Mouse (Mus musculus): ENCODE measurements around the gene Gm9745. TPM values are rescaled to one million over a fixed set of nuclear protein-coding genes. Genes with fewer than 3 reads are reported as not detected.
"Not testable (repeated sequence)": the region's sequence is repeated elsewhere in the genome, so short reads cannot be mapped to it uniquely, and the experiment has no call there.

Gm9745 gene
- polyA plus RNA-seq, 1 experiment from 2014 or later: 3.8 TPM

DNA sequence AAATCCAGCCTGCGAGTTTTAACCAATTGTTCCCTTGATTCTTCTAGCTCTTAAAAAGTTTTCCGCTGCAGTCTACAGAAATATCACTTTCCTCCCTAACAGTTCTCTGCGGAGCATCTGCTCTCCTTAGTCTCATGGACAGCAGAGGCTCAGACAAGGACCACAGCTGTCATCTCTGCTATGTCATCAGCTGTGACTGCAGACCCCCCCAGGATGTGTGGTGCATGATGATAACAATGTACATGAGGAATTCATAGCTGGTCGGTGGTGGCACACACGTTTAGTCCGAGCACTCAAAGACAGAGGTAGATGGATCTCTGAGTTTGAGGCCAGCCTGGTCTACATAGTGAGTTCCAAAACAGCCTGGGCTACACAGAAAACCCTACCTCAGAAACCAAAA lies 11.5 kb upstream of the Gm9745 start:
- not testable (repeated sequence) for H3K4me3 ChIP-seq (replicated peaks); H3K27ac ChIP-seq (replicated peaks); H3K27me3 ChIP-seq; H3K4me2 ChIP-seq (replicated peaks); H3K9me3 ChIP-seq (replicated peaks); H3K4me1 ChIP-seq; H3K9ac ChIP-seq; ATAC-seq (ENCODE audit: insufficient number of reproducible peaks, low FRiP score, low TSS enrichment, low read depth); H3K36me3 ChIP-seq
- WGBS: 76% methylated on average over 5 of the region's 6 CpGs

DNA sequence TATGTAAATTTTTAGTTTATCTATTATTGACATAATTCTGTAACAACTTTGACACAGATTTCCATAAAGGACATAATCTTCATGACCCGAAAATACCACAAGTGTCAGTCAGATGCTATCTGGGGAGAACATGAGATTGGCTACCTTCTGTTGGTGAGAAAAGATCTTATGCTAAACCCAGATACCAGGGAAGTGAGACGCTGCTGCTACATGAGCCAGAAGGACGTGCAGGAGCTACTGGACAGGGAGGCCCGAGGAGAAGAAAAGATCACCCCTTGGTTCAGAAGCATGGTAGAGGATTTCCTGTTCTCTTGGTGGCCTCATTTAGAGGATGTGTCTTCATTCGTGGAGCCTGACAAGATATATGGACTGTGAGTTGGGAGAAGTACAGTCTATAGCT lies 11.0 kb upstream of the Gm9745 start:
- not testable (repeated sequence) for H3K27ac ChIP-seq (replicated peaks); H3K36me3 ChIP-seq; H3K9ac ChIP-seq; H3K4me2 ChIP-seq (replicated peaks); H3K4me1 ChIP-seq; H3K4me3 ChIP-seq (replicated peaks); H3K9me3 ChIP-seq (replicated peaks); H3K27me3 ChIP-seq; ATAC-seq (ENCODE audit: insufficient number of reproducible peaks, low FRiP score, low TSS enrichment, low read depth)
- WGBS: 38% methylated on average over 1 of the region's 5 CpGs

DNA sequence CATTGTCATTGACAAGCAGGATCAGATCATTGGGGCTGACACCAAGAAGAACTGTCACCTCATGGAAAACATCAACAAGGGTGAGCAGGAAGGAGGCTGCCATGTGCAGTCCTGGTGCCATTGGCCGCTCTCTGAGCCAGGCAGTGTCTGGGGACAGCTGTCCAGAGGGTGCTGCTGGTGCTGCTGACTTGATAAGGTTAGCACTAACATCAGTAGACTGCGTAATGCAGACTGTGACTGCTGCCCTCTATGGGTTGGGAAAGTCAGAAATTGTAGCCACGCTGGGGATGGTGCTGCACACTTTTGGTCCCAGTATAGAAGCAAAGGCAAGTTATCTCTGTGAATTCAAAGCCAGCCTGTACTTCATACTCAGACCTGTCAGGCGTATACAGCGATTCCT lies 8.8 kb upstream of the Gm9745 start:
- H3K4me1 ChIP-seq; H3K9me3 ChIP-seq (replicated peaks); H3K27ac ChIP-seq (replicated peaks); H3K9ac ChIP-seq; H3K4me2 ChIP-seq (replicated peaks); H3K27me3 ChIP-seq; H3K36me3 ChIP-seq; ATAC-seq (ENCODE audit: insufficient number of reproducible peaks, low FRiP score, low TSS enrichment, low read depth); H3K4me3 ChIP-seq (replicated peaks): not testable (repeated sequence)
- no CpG with 5 or more reads among the region's 5 CpGs for WGBS

DNA sequence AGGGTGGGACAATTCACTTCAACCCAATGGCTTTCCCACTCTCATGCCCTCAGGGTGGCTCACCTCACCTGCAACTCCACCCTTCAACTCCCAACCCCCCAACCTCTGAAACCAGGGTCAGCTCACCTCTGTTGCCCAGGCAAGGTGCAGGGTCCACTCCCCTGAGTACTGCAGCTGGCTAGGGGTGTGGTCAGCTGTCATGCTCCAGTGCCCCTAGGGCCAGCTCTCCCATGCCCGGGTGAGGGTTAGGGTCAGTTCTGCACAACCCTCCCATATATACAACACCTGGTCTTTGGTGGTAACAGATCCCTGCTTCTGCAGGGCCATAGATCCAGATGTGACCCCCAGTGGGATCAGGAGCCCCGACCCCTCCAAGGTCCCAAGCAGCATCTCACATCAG lies 7.1 kb upstream of the Gm9745 start:
- H3K4me2 ChIP-seq (replicated peaks); ATAC-seq (ENCODE audit: insufficient number of reproducible peaks, low FRiP score, low TSS enrichment, low read depth); H3K36me3 ChIP-seq; H3K9ac ChIP-seq; H3K4me1 ChIP-seq; H3K4me3 ChIP-seq (replicated peaks); H3K27ac ChIP-seq (replicated peaks); H3K27me3 ChIP-seq; H3K9me3 ChIP-seq (replicated peaks): not testable (repeated sequence)
- 73% methylated on average over 2 of the region's 2 CpGs for WGBS

DNA sequence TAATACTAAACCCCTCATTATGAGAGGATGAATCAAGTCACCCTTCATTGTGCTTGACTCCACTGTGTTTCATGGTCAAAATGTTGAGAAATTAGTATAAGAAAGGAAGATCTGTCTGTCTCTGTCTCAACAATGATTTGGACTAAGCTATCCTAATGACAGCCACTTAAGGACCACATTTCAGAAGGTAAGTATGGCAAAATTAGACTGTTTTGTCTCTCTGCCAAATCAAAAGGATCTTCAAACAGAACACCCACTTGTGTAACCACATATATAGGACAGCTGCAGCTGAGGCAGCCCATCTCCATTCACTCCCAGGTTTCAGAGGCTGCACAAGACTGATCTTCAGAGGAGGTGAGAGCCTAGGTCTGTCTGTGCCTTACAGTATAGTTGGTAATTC lies 4.5 kb upstream of the Gm9745 start, which contains the start of gene Idi2:
TSS of gene Idi2 (plus strand) at position 301 of the 400 bp plus-strand sequence.
- H3K9ac ChIP-seq; H3K9me3 ChIP-seq (replicated peaks); ATAC-seq (ENCODE audit: insufficient number of reproducible peaks, low FRiP score, low TSS enrichment, low read depth); H3K27me3 ChIP-seq; H3K36me3 ChIP-seq; H3K4me1 ChIP-seq; H3K27ac ChIP-seq (replicated peaks); H3K4me2 ChIP-seq (replicated peaks); H3K4me3 ChIP-seq (replicated peaks): not testable (repeated sequence)

DNA sequence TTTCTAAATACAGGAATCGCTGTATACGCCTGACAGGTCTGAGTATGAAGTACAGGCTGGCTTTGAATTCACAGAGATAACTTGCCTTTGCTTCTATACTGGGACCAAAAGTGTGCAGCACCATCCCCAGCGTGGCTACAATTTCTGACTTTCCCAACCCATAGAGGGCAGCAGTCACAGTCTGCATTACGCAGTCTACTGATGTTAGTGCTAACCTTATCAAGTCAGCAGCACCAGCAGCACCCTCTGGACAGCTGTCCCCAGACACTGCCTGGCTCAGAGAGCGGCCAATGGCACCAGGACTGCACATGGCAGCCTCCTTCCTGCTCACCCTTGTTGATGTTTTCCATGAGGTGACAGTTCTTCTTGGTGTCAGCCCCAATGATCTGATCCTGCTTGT lies 4.2 kb downstream of the Gm9745 start:
- H3K27me3 ChIP-seq; H3K9me3 ChIP-seq (replicated peaks); H3K36me3 ChIP-seq; H3K4me2 ChIP-seq (replicated peaks); H3K4me3 ChIP-seq (replicated peaks); ATAC-seq (ENCODE audit: insufficient number of reproducible peaks, low FRiP score, low TSS enrichment, low read depth); H3K27ac ChIP-seq (replicated peaks); H3K4me1 ChIP-seq; H3K9ac ChIP-seq: not testable (repeated sequence)
- no CpG with 5 or more reads among the region's 5 CpGs for WGBS

DNA sequence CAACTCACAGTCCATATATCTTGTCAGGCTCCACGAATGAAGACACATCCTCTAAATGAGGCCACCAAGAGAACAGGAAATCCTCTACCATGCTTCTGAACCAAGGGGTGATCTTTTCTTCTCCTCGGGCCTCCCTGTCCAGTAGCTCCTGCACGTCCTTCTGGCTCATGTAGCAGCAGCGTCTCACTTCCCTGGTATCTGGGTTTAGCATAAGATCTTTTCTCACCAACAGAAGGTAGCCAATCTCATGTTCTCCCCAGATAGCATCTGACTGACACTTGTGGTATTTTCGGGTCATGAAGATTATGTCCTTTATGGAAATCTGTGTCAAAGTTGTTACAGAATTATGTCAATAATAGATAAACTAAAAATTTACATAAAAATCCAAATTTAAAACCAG lies 6.3 kb downstream of the Gm9745 start:
- ATAC-seq (ENCODE audit: insufficient number of reproducible peaks, low FRiP score, low TSS enrichment, low read depth); H3K27me3 ChIP-seq; H3K4me1 ChIP-seq; H3K27ac ChIP-seq (replicated peaks); H3K4me3 ChIP-seq (replicated peaks); H3K9me3 ChIP-seq (replicated peaks); H3K9ac ChIP-seq; H3K4me2 ChIP-seq (replicated peaks); H3K36me3 ChIP-seq: not testable (repeated sequence)
- WGBS: 57% methylated on average over 1 of the region's 5 CpGs

DNA sequence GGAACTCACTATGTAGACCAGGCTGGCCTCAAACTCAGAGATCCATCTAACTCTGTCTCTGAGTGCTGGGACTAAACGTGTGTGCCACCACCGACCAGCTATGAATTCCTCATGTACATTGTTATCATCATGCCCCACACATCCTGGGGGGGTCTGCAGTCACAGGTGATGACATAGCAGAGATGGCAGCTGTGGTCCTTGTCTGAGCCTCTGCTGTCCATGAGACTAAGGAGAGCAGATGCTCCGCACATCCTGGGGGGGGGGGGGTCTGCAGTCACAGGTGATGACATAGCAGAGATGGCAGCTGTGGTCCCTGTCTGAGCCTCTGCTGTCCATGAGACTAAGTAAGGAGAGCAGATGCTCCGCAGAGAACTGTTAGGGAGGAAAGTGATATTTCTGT lies 6.9 kb downstream of the Gm9745 start:
- H3K27ac ChIP-seq (replicated peaks); H3K9ac ChIP-seq; H3K4me2 ChIP-seq (replicated peaks); H3K9me3 ChIP-seq (replicated peaks); H3K4me3 ChIP-seq (replicated peaks); ATAC-seq (ENCODE audit: insufficient number of reproducible peaks, low FRiP score, low TSS enrichment, low read depth); H3K36me3 ChIP-seq; H3K4me1 ChIP-seq; H3K27me3 ChIP-seq: not testable (repeated sequence)
- WGBS: 72% methylated on average over 4 of the region's 4 CpGs

DNA sequence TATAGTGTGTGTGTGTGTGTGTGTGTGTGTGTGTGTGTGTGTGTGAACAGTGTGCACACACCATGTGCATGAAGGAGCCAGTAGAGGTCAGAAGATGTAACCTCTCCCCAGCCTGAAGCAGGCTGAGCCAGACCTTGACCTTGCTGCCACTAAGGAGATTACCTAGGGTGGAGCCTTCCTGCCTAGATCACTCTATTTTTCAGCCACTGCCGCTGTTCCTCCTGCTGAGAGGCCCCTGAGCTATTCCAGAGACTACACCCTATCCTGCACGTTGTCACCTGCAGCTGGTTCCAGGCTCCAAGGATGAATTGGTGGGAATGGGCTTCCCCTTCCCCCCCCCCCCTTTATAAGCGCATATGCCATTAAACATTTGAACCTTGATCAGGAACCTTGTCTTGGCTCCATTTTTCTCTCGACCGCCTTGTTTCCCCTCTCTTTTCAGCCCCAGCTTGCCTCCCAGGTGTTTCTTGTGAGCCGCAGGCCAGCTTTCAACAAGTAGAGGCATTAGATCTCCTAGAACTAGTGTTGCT lies 10.4 kb downstream of the Gm9745 start:
- H3K4me3 ChIP-seq (replicated peaks); H3K9me3 ChIP-seq (replicated peaks); H3K36me3 ChIP-seq; ATAC-seq (ENCODE audit: insufficient number of reproducible peaks, low FRiP score, low TSS enrichment, low read depth); H3K9ac ChIP-seq; H3K4me1 ChIP-seq; H3K27ac ChIP-seq (replicated peaks); H3K27me3 ChIP-seq; H3K4me2 ChIP-seq (replicated peaks): not testable (repeated sequence)
- WGBS: 73% methylated on average over 6 of the region's 6 CpGs

DNA sequence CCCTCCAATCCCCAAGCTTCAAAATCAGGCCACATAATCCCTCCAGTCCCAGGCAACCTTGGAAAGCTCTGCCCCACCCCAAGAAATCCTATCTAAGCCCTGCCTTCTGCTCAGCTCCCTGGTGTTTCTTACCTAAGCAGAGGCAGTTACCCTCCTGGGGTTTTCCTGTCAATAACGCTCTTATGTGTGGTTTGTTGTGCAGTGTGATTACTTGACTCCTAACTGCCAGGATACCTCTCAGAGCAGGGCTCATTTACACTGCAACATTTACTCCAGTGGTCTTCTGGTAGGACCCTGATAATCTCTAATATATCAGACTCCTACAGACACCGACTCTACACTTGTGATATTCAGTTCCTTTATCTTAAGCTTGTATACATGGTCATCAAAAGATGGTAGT lies 14.5 kb downstream of the Gm9745 start:
- Histone ChIP-seq H3K27me3 (no peaks in the 10 kb centered on the region), H3K27ac (replicated peaks) (no peak overlapping the region), H3K4me3 (replicated peaks) (no peak overlapping the region), H3K9me3 (replicated peaks) (no peaks in the 10 kb centered on the region), H3K4me1 (no peaks in the 10 kb centered on the region), H3K9ac (no peak overlapping the region), H3K4me2 (replicated peaks) (no peak overlapping the region), H3K36me3 (no peaks in the 10 kb centered on the region)
- 57% methylated on average over 2 of the region's 2 CpGs for WGBS
- ATAC-seq (ENCODE audit: insufficient number of reproducible peaks, low FRiP score, low TSS enrichment, low read depth): no peak

DNA sequence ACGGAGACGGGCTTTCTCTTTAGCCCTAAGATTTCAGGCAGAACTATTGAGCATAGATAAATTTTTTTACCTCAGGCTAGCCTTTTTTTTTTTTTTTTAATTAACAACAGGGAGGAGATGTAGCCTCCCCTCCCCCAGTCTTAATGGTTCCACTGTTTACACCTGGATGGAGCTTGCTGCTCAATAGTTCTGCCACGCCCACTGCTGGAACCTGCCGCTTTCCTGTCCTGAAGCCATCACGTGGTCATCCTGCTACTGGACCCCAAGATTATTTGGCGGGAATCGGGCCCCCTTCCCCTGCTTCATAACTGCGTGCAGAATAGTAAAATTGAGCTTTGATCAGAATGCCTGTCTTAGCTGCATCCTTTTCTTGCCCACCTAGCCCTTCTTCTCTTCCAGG lies 34.1 kb downstream of the Gm9745 start:
- WGBS: 89% methylated on average over 8 of the region's 8 CpGs
- not testable (repeated sequence) for H3K4me3 ChIP-seq (replicated peaks); ATAC-seq (ENCODE audit: insufficient number of reproducible peaks, low FRiP score, low TSS enrichment, low read depth)

DNA sequence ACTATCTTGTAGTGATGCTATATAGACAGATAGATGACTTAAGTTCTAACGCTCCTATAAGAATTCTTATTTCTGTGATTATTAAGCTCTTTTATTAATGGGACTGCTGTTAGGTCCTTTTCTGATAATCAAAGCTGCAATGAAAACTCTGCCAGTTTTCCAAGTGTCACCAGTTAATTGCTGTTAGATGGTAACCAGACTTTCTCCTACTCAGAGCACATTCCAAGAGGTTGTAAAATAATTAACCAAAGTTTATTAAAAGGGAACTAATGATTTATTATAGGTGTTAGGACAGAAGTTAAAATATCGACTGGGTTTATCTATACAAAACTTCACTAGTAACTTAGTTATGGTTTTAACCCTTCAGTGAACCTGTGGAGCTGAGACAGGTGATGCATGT lies 42.0 kb downstream of the Gm9745 start:
- H3K4me3 ChIP-seq (replicated peaks); H3K27ac ChIP-seq (replicated peaks); H3K9me3 ChIP-seq (replicated peaks); H3K36me3 ChIP-seq; H3K27me3 ChIP-seq; H3K4me2 ChIP-seq (replicated peaks); H3K4me1 ChIP-seq; H3K9ac ChIP-seq; ATAC-seq (ENCODE audit: insufficient number of reproducible peaks, low FRiP score, low TSS enrichment, low read depth): not testable (repeated sequence)
- 89% methylated on average over 2 of the region's 2 CpGs for WGBS

More for the DNA sequence above, 34.1 kb downstream of the Gm9745 start:
- H3K27me3 ChIP-seq; H3K9me3 ChIP-seq (replicated peaks); H3K4me1 ChIP-seq; H3K36me3 ChIP-seq; H3K27ac ChIP-seq (replicated peaks); H3K9ac ChIP-seq; H3K4me2 ChIP-seq (replicated peaks): not testable (repeated sequence)

Measured in embryonic facial prominence, embryonic 15.5 days (tissue).